Mouse (Mus musculus) gastrocnemius, postnatal 4 days (tissue): ENCODE measurements around the gene Tet1. TPM values are rescaled to one million over a fixed set of nuclear protein-coding genes. Genes with fewer than 3 reads are reported as not detected.

Experiments
- DNase-seq, 2 experiments: peaks; one replicate each; pipeline ENCODE4 v3.0.0; 2021 to 2022; ENCODE audit warnings: low spot score in 2 of 2, mixed read lengths in 2 of 2
- total RNA-seq, 2 experiments: library from RNA; stranded (reverse); gene quantifications; 2 replicates each; pipeline ENCODE4 v1.2.3; 2021

Gene Tet1
- total RNA-seq, 2 experiments from 2014 or later: 25.3 to 26.4 TPM

GRCm38 (mm10) chr10:62851578-62851977 lies 57.2 kb downstream of the Tet1 start:
- no peak for DNase-seq

GRCm38 (mm10) chr10:62851025-62851424 lies 57.8 kb downstream of the Tet1 start:
- DNase-seq: no peak

GRCm38 (mm10) chr10:62848783-62849182 lies 60.0 kb downstream of the Tet1 start:
- no peak for DNase-seq

GRCm38 (mm10) chr10:62847069-62847626 lies 61.6 kb downstream of the Tet1 start:
- DNase-seq: no peak

GRCm38 (mm10) chr10:62843787-62844491 lies 64.9 kb downstream of the Tet1 start:
- DNase-seq: peak in 1 of 2 experiments; percentile 18

- DNase-seq: no peak
Measured at GRCm38 (mm10) chr10:62841901-62842447, 66.8 kb downstream of the Tet1 start.

- no peak for DNase-seq
Measured at GRCm38 (mm10) chr10:62840687-62841086, 68.1 kb downstream of the Tet1 start.

- no peak for DNase-seq
Measured at GRCm38 (mm10) chr10:62837987-62838386, 70.8 kb downstream of the Tet1 start.

GRCm38 (mm10) chr10:62832783-62833182 lies 76.0 kb downstream of the Tet1 start:
- no peak for DNase-seq

- no peak for DNase-seq
Measured at GRCm38 (mm10) chr10:62831546-62831945, 77.2 kb downstream of the Tet1 start.

GRCm38 (mm10) chr10:62824474-62824873 lies 84.3 kb downstream of the Tet1 start:
- DNase-seq: no peak

- DNase-seq: no peak
Measured at GRCm38 (mm10) chr10:62823431-62823830, 85.4 kb downstream of the Tet1 start.

- DNase-seq: no peak
Measured at GRCm38 (mm10) chr10:62810010-62810409, 98.8 kb downstream of the Tet1 start.

- DNase-seq: no peak
Measured at GRCm38 (mm10) chr10:62808766-62809165, 100.0 kb downstream of the Tet1 start.

GRCm38 (mm10) chr10:62808316-62808715 lies 100.5 kb downstream of the Tet1 start:
- DNase-seq: no peak

- no peak for DNase-seq
Measured at GRCm38 (mm10) chr10:62804106-62804505, 104.7 kb downstream of the Tet1 start.

- no peak for DNase-seq
Measured at GRCm38 (mm10) chr10:62803296-62803695, 105.5 kb downstream of the Tet1 start.

GRCm38 (mm10) chr10:62794221-62794620 lies 114.6 kb downstream of the Tet1 start:
- DNase-seq: no peak

- DNase-seq: no peak
Measured at GRCm38 (mm10) chr10:62793091-62793453, 115.7 kb downstream of the Tet1 start.

- peak; percentile 99 for DNase-seq
Measured at GRCm38 (mm10) chr10:62792177-62793090, 116.4 kb downstream of the Tet1 start, which contains the start of gene Ccar1. Gene Ccar1 (minus strand): TSS chr10:62792286.
